Mouse (Mus musculus) megakaryocyte, embryonic 14.5 days (primary cell): ENCODE results near the gene Madcam1. TPM values are rescaled to one million over a fixed set of nuclear protein-coding genes. Genes with fewer than 3 reads are reported as not detected.

Source experiments
- H3K27me3 ChIP-seq: replicated peaks from 2 replicates; pipeline ENCODE3; 2012; ENCODE audit warnings: inconsistent platforms
- H3K36me3 ChIP-seq: replicated peaks from 2 replicates; pipeline ENCODE3; 2012; ENCODE audit warnings: low read length, inconsistent platforms, mixed read lengths
- H3K4me1 ChIP-seq: 2 replicates; pipeline ENCODE4 v1.6.1; 2012; ENCODE audit warnings: inconsistent platforms
- H3K4me3 ChIP-seq: replicated peaks from 2 replicates; pipeline ENCODE3; 2012; ENCODE audit warnings: moderate library complexity, mild to moderate bottlenecking, inconsistent platforms
- H3K9me3 ChIP-seq: 2 replicates; pipeline ENCODE4 v1.6.1; 2012; ENCODE audit warnings: inconsistent platforms
- FLI1 ChIP-seq: IDR thresholded peaks from 2 replicates; pipeline ENCODE4 v1.6.1; 2012; ENCODE audit warnings: low read length, inconsistent platforms, mixed read lengths
- GATA1 ChIP-seq: IDR thresholded peaks from 3 replicates; pipeline ENCODE4 v1.6.1; 2012; ENCODE audit warnings: mixed read lengths, low read length, inconsistent platforms, borderline replicate concordance
- polyA plus RNA-seq: library from polyadenylated mRNA; stranded (reverse); fragments of >175 nt; gene quantifications from 2 replicates; pipeline ENCODE4 v1.2.3, GENCODE M21; 2012; ENCODE audit warnings: low replicate concordance; ENCODE audit not compliant: insufficient read depth

The Madcam1 gene
- polyA plus RNA-seq, 1 experiment, result 0.78 TPM

GRCm38 (mm10) chr10:79665051-79665450, 692 bp downstream of the Madcam1 start:
- Histone ChIP-seq H3K36me3 (no peaks in the 10 kb centered on the region), H3K4me3 (no peak overlapping the region), H3K4me1 (peaks cover 31% of the 10 kb centered on the region), H3K9me3 (no peaks in the 10 kb centered on the region), H3K27me3 (peaks cover 22% of the 10 kb centered on the region)
- TF ChIP-seq FLI1 (no peak), GATA1 (no peak)

- Histone ChIP-seq H3K4me3 (no peak overlapping the region), H3K9me3 (no peaks in the 10 kb centered on the region), H3K27me3 (peaks cover 20% of the 10 kb centered on the region), H3K4me1 (peaks cover 40% of the 10 kb centered on the region), H3K36me3 (no peaks in the 10 kb centered on the region)
- no peak for TF ChIP-seq GATA1
- TF ChIP-seq FLI1, result no peak
These were observed 2.1 kb downstream of the Madcam1 start for GRCm38 (mm10) chr10:79666493-79666892.

- Histone ChIP-seq H3K36me3 (peaks cover 12% of the 10 kb centered on the region), H3K9me3 (no peaks in the 10 kb centered on the region), H3K4me1 (peaks cover 40% of the 10 kb centered on the region), H3K4me3 (no peak overlapping the region), H3K27me3 (peaks cover 12% of the 10 kb centered on the region)
- TF ChIP-seq FLI1 (no peak), GATA1 (no peak)
These were observed 3.7 kb downstream of the Madcam1 start for GRCm38 (mm10) chr10:79668076-79668475.

- Histone ChIP-seq H3K36me3 (peaks cover 21% of the 10 kb centered on the region), H3K4me3 (peak within 1 kb of the TSS; percentile 98), H3K4me1 (peaks cover 37% of the 10 kb centered on the region), H3K9me3 (no peaks in the 10 kb centered on the region), H3K27me3 (peaks cover 12% of the 10 kb centered on the region)
- TF ChIP-seq GATA1 (no peak), FLI1 (no peak; the same call in 1 of the 2 replicates)
These were observed 4.6 kb downstream of the Madcam1 start, which contains the start of gene Tpgs1 for GRCm38 (mm10) chr10:79668771-79669575. Tpgs1 (plus strand) TSS chr10:79669369.

GRCm38 (mm10) chr10:79669576-79670057, 5.3 kb downstream of the Madcam1 start:
- peak overlapping the region; percentile 98 for H3K4me3 ChIP-seq
- peaks cover 12% of the 10 kb centered on the region for H3K27me3 ChIP-seq
- no peaks in the 10 kb centered on the region for H3K9me3 ChIP-seq
- H3K36me3 ChIP-seq, result peaks cover 28% of the 10 kb centered on the region
- TF ChIP-seq GATA1 (no peak), FLI1 (no peak)
- H3K4me1 ChIP-seq, result peaks cover 34% of the 10 kb centered on the region

- H3K9me3 ChIP-seq, result no peaks in the 10 kb centered on the region
- peaks cover 34% of the 10 kb centered on the region for H3K4me1 ChIP-seq
- H3K4me3 ChIP-seq, result peak overlapping the region; percentile 98
- H3K27me3 ChIP-seq, result peaks cover 6% of the 10 kb centered on the region
- H3K36me3 ChIP-seq, result peaks cover 32% of the 10 kb centered on the region
- TF ChIP-seq FLI1, result no peak
These were observed 5.9 kb downstream of the Madcam1 start for GRCm38 (mm10) chr10:79670071-79670888.

GRCm38 (mm10) chr10:79671396-79672087, 7.2 kb downstream of the Madcam1 start:
- TF ChIP-seq FLI1 (no peak), GATA1 (no peak)

GRCm38 (mm10) chr10:79672088-79672455, 7.7 kb downstream of the Madcam1 start:
- no peak overlapping the region for H3K4me3 ChIP-seq
- no peaks in the 10 kb centered on the region for H3K9me3 ChIP-seq
- peaks cover 47% of the 10 kb centered on the region for H3K36me3 ChIP-seq
- no peaks in the 10 kb centered on the region for H3K27me3 ChIP-seq
- TF ChIP-seq FLI1, result no peak
- no peak for TF ChIP-seq GATA1
- H3K4me1 ChIP-seq, result peaks cover 34% of the 10 kb centered on the region

More at GRCm38 (mm10) chr10:79671396-79672087, 7.2 kb downstream of the Madcam1 start:
- H3K36me3 ChIP-seq, result peaks cover 45% of the 10 kb centered on the region
- H3K4me1 ChIP-seq, result peaks cover 34% of the 10 kb centered on the region
- no peaks in the 10 kb centered on the region for H3K9me3 ChIP-seq
- no peaks in the 10 kb centered on the region for H3K27me3 ChIP-seq
- H3K4me3 ChIP-seq, result no peak overlapping the region

GRCm38 (mm10) chr10:79673054-79673453, 8.7 kb downstream of the Madcam1 start:
- H3K4me3 ChIP-seq, result no peak overlapping the region
- H3K9me3 ChIP-seq, result peaks cover under 1% of the 10 kb centered on the region
- H3K4me1 ChIP-seq, result peaks cover 34% of the 10 kb centered on the region
- H3K27me3 ChIP-seq, result no peaks in the 10 kb centered on the region
- TF ChIP-seq GATA1 (no peak), FLI1 (no peak)
- H3K36me3 ChIP-seq, result peaks cover 47% of the 10 kb centered on the region
